Mouse (Mus musculus) neural tube, embryonic 13.5 days (tissue): Measurements from ENCODE around the gene Rab3gap2. TPM values are rescaled to one million over a fixed set of nuclear protein-coding genes. Genes with fewer than 3 reads are reported as not detected.

Experiments
- ATAC-seq: fragments of 200-750 bp; cut with Nextera tagmentation; 2 replicates; pipeline ENCODE4 v1.8.0; 2017; ENCODE audit warnings: low read depth, mild to moderate bottlenecking, moderate TSS enrichment, moderate library complexity
- H3K27ac ChIP-seq: fragments of 300-500 bp; sonication (generic); replicated peaks from 2 replicates; pipeline ENCODE4 v1.5.1; 2015; ENCODE audit warnings: moderate library complexity, mild to moderate bottlenecking, inconsistent platforms
- H3K27me3 ChIP-seq: fragments of 300-500 bp; sonication (generic); 2 replicates; pipeline ENCODE4 v1.6.1; 2015; ENCODE audit warnings: mild to moderate bottlenecking, inconsistent platforms
- H3K36me3 ChIP-seq: fragments of 300-500 bp; sonication (generic); 2 replicates; pipeline ENCODE4 v1.6.1; 2015; ENCODE audit warnings: mild to moderate bottlenecking, inconsistent platforms
- H3K4me1 ChIP-seq: fragments of 300-500 bp; sonication (generic); replicated peaks from 2 replicates; pipeline ENCODE4 v1.6.1; 2015; ENCODE audit warnings: inconsistent platforms
- H3K4me2 ChIP-seq: fragments of 300-500 bp; sonication (generic); 2 replicates; pipeline ENCODE4 v1.6.1; 2015; ENCODE audit warnings: inconsistent platforms, mild to moderate bottlenecking, moderate library complexity
- H3K4me3 ChIP-seq: fragments of 300-500 bp; sonication (generic); 2 replicates; pipeline ENCODE4 v1.5.1; 2015; ENCODE audit warnings: mild to moderate bottlenecking, inconsistent platforms
- H3K9ac ChIP-seq: fragments of 300-500 bp; sonication (generic); 2 replicates; pipeline ENCODE4 v1.6.1; 2015; ENCODE audit warnings: moderate library complexity, mild to moderate bottlenecking, inconsistent platforms
- H3K9me3 ChIP-seq: fragments of 300-500 bp; sonication (generic); 2 replicates; pipeline ENCODE4 v1.6.1; 2016; ENCODE audit warnings: inconsistent platforms
- WGBS: fragments of 180-500 bp; shearing (Covaris S2); methylation state at CpG from one replicate; pipeline ENCODE4 v1.1.7; 2015; 5-methylcytosine and 5-hydroxymethylcytosine counted together
- polyA plus RNA-seq: library from polyadenylated mRNA; unstranded; fragments of >200 nt; fragmentation: Nextera tagmentation; extraction: Ambion mirVana; gene quantifications from 2 replicates; pipeline ENCODE4 v1.2.1, GENCODE M21; 2015

The Rab3gap2 gene
- polyA plus RNA-seq, 1 experiment from 2014 or later = 24.4 TPM

- H3K4me3 ChIP-seq = no peak overlapping the region
- H3K27ac ChIP-seq = no peak overlapping the region
- no peak for ATAC-seq
- no peaks in the 10 kb centered on the region for H3K27me3 ChIP-seq
- 85% methylated on average over 2 of the region's 2 CpGs for WGBS
- no peaks in the 10 kb centered on the region for H3K9me3 ChIP-seq
- H3K4me2 ChIP-seq = no peak overlapping the region
- no peak overlapping the region for H3K9ac ChIP-seq
- peaks cover 45% of the 10 kb centered on the region for H3K4me1 ChIP-seq
- no peaks in the 10 kb centered on the region for H3K36me3 ChIP-seq
Observed at GRCm38 (mm10) chr1:185201994-185202393, 1.9 kb upstream of the Rab3gap2 start.

DNA sequence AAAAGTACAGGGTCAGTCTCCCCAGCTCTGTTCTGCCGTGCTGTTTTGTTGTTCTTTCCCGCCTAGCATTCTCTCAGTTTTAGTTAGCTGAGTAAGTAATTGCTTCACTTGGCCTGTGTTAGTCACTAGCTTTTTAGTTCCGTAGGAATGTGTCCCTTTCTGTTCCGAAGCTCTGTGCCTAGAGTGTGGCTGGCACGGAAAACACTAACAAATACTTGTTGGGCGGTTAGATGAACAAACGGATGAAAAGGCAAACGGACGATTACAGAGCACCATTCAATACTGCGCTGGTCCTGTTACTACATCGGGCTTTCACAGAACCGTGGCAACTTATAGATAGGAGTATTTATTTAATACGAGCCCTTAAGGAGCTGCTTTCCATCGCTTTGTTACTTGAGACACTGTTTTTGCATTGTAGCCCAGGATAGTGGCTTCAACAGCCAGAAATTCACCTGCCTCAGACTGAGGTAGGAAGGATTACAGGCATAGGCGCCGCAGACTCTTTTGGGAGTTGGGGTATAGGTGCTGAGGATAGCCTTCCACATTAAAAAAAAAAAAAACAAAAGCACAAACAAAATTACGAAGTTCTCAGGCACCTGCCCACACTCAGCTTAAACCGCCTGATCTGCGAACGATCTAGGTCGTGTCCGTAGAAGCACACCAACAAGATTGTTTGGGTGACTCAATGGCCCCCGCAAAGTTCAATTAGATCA, 565 bp upstream of the Rab3gap2 start:
- ATAC-seq = 0 out of 2 replicates have a peak, but pooled peaks have one; percentile 2
- Histone ChIP-seq H3K4me1 (peaks cover 45% of the 10 kb centered on the region), H3K27me3 (no peaks in the 10 kb centered on the region), H3K4me3 (peak overlapping the region; percentile 91), H3K4me2 (peak overlapping the region; percentile 83), H3K9me3 (no peaks in the 10 kb centered on the region), H3K9ac (peak overlapping the region; percentile 69), H3K36me3 (0 out of 2 replicates have a peak, but pooled peaks cover 5% of the 10 kb centered on the region), H3K27ac (peak overlapping the region; percentile 73)
- WGBS = 5% methylated on average over 23 of the region's 23 CpGs

DNA sequence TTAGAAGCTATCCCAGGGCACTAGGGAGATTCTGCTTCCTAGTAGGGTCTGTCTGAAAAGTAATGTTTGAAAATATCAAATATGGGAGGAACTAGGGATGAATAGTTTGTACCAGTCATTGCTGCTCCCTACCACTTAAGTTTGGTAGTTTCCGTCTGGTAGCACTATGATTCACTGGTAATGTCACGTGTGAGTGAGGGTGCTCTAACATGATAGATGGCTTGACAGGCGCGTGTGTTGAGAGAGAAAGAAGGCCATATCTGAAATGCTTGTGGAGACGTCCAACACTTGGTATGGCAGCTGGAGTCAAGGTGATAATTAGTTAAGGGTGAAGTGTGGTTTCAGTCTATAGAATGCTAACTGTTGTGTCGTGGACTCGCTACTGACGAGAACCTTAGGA, 1.2 kb downstream of the Rab3gap2 start:
- Histone ChIP-seq H3K36me3 (0 out of 2 replicates have a peak, but pooled peaks cover 6% of the 10 kb centered on the region), H3K4me1 (peaks cover 51% of the 10 kb centered on the region), H3K4me2 (peak overlapping the region; percentile 83), H3K9me3 (no peaks in the 10 kb centered on the region), H3K9ac (peak overlapping the region; percentile 93), H3K27ac (no peak overlapping the region), H3K27me3 (no peaks in the 10 kb centered on the region), H3K4me3 (peak overlapping the region; percentile 91)
- WGBS = 77% methylated on average over 8 of the region's 8 CpGs
- ATAC-seq = no peak

- H3K4me1 ChIP-seq = peaks cover 32% of the 10 kb centered on the region
- no peak for ATAC-seq
Observed at GRCm38 (mm10) chr1:185207851-185208595, 4.1 kb downstream of the Rab3gap2 start.

GRCm38 (mm10) chr1:185208766-185209165, 4.8 kb downstream of the Rab3gap2 start:
- H3K9ac ChIP-seq = no peak overlapping the region
- no peak overlapping the region for H3K27ac ChIP-seq
- WGBS = 85% methylated on average over 8 of the region's 8 CpGs
- H3K4me2 ChIP-seq = no peak overlapping the region
- no peak overlapping the region for H3K4me3 ChIP-seq
- no peaks in the 10 kb centered on the region for H3K27me3 ChIP-seq
- H3K9me3 ChIP-seq = no peaks in the 10 kb centered on the region
- ATAC-seq = no peak
- H3K4me1 ChIP-seq = peaks cover 28% of the 10 kb centered on the region
- peaks cover 13% of the 10 kb centered on the region; the same call in 1 of the 2 replicates for H3K36me3 ChIP-seq

More at GRCm38 (mm10) chr1:185207851-185208595, 4.1 kb downstream of the Rab3gap2 start:
- Histone ChIP-seq H3K27ac (no peak overlapping the region), H3K9ac (no peak overlapping the region), H3K9me3 (no peaks in the 10 kb centered on the region), H3K4me3 (no peak overlapping the region), H3K36me3 (peaks cover 13% of the 10 kb centered on the region; the same call in 1 of the 2 replicates), H3K27me3 (no peaks in the 10 kb centered on the region), H3K4me2 (no peak overlapping the region)
- 93% methylated on average over 13 of the region's 13 CpGs for WGBS

GRCm38 (mm10) chr1:185209641-185210176, 5.8 kb downstream of the Rab3gap2 start:
- no peak overlapping the region for H3K4me2 ChIP-seq
- peaks cover 17% of the 10 kb centered on the region for H3K36me3 ChIP-seq
- no peak overlapping the region for H3K27ac ChIP-seq
- WGBS = 28% methylated on average over 8 of the region's 8 CpGs
- no peaks in the 10 kb centered on the region for H3K27me3 ChIP-seq
- no peaks in the 10 kb centered on the region for H3K9me3 ChIP-seq
- no peak overlapping the region for H3K9ac ChIP-seq
- H3K4me3 ChIP-seq = no peak overlapping the region
- peaks cover 24% of the 10 kb centered on the region for H3K4me1 ChIP-seq
- no peak for ATAC-seq

DNA sequence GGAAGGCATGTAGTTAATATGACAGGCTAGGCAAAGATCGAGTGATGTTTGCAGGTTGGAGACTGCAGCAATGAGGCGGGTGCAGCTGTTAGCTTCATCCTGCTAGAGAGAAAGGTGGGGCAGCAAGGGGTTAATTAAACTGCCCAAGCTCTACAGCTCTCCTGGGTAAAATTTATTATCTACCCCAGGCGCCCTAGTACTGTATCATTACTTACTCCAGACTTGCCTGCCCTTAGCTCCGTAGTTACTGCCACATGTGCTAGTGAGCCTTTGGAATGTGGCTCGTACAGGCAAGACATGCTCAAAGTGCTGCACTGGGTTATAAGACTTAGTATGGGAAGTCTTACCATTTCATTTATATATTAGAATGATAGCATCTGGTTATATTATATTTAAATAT, 12.4 kb downstream of the Rab3gap2 start:
- 19% methylated on average over 5 of the region's 5 CpGs for WGBS
- peak; percentile 78; the same call in 1 of the 2 replicates for ATAC-seq

GRCm38 (mm10) chr1:185216762-185217161, 12.8 kb downstream of the Rab3gap2 start:
- Histone ChIP-seq H3K9me3 (no peaks in the 10 kb centered on the region), H3K4me1 (peaks cover 18% of the 10 kb centered on the region), H3K9ac (no peak overlapping the region), H3K4me3 (no peak overlapping the region), H3K27ac (no peak overlapping the region), H3K36me3 (peaks cover 13% of the 10 kb centered on the region), H3K27me3 (no peaks in the 10 kb centered on the region), H3K4me2 (no peak overlapping the region)
- no peak for ATAC-seq
- WGBS = 57% methylated on average over 2 of the region's 2 CpGs

More for the DNA sequence above, 12.4 kb downstream of the Rab3gap2 start:
- Histone ChIP-seq H3K4me1 (peaks cover 18% of the 10 kb centered on the region), H3K9me3 (no peaks in the 10 kb centered on the region), H3K4me2 (no peak overlapping the region), H3K27ac (no peak overlapping the region), H3K4me3 (no peak overlapping the region), H3K9ac (no peak overlapping the region), H3K27me3 (no peaks in the 10 kb centered on the region), H3K36me3 (peaks cover 16% of the 10 kb centered on the region)

- WGBS = 77% methylated on average over 5 of the region's 5 CpGs
- H3K27me3 ChIP-seq = no peaks in the 10 kb centered on the region
Observed at GRCm38 (mm10) chr1:185217966-185218365, 14.0 kb downstream of the Rab3gap2 start.

GRCm38 (mm10) chr1:185226889-185227288, 23.0 kb downstream of the Rab3gap2 start:
- Histone ChIP-seq H3K4me2 (no peak overlapping the region), H3K27me3 (no peaks in the 10 kb centered on the region), H3K4me3 (no peak overlapping the region), H3K9me3 (no peaks in the 10 kb centered on the region), H3K36me3 (peaks cover 34% of the 10 kb centered on the region), H3K9ac (no peak overlapping the region), H3K27ac (no peak overlapping the region), H3K4me1 (no peaks in the 10 kb centered on the region; the same call in 1 of the 2 replicates)
- ATAC-seq = no peak
- WGBS = 90% methylated on average over 6 of the region's 6 CpGs

More at GRCm38 (mm10) chr1:185217966-185218365, 14.0 kb downstream of the Rab3gap2 start:
- no peak for ATAC-seq
- peaks cover 18% of the 10 kb centered on the region for H3K4me1 ChIP-seq
- peaks cover 19% of the 10 kb centered on the region for H3K36me3 ChIP-seq
- no peak overlapping the region for H3K4me3 ChIP-seq
- H3K9me3 ChIP-seq = no peaks in the 10 kb centered on the region
- no peak overlapping the region for H3K27ac ChIP-seq
- no peak overlapping the region for H3K4me2 ChIP-seq
- no peak overlapping the region for H3K9ac ChIP-seq

DNA sequence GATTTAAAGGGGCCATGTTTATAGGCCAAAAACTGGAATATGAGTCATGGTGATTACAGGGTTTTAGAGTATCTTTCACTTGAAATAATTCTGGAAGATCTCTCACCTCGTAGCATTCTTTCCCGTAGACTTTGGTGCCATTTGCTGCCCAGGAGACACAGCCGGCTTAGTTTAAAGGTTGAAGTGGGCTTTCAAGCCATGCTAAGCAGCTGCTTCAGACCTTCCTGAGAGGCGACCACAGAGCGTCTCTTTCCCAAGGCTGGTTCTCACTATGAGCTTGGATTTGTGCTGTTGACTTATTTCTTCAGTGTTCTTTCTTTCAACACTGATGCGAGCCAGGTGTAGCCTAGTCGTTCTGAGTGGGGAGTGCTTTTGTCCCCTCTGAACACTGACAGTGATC, 23.8 kb downstream of the Rab3gap2 start:
- Histone ChIP-seq H3K27me3 (no peaks in the 10 kb centered on the region), H3K9me3 (no peaks in the 10 kb centered on the region), H3K27ac (no peak overlapping the region), H3K4me1 (no peaks in the 10 kb centered on the region; the same call in 1 of the 2 replicates), H3K4me3 (no peak overlapping the region), H3K9ac (no peak overlapping the region), H3K4me2 (no peak overlapping the region), H3K36me3 (peaks cover 27% of the 10 kb centered on the region)
- WGBS = 85% methylated on average over 7 of the region's 7 CpGs
- ATAC-seq = no peak
